Mouse (Mus musculus): ENCODE measurements around the gene Dync1i2. TPM values are rescaled to one million over a fixed set of nuclear protein-coding genes. Genes with fewer than 3 reads are reported as not detected.

Dync1i2 gene
- polyA plus RNA-seq, 1 experiment, result not detected

DNA sequence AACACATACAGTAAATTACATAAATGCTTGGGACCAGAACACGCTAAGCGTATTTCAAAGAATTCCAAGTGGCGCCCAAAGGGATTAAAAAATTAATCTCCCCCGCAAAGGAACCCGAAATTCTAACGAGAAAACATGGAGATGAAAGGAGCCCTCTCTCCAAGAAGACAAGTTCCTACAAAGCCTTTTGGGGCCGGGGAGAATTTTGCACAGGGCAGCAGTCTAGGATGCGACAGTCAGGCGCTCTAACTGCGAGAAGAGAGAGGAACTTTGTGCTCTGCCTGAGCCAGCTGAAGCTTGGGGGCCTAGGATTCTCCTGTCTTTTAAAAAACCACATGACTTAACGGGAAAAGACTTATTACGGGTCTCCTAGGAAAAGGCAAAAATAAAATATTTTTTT lies 84.3 kb downstream of the Dync1i2 start:
- H3K27ac ChIP-seq (ENCODE audit: insufficient read depth, low read depth, low read length), result no peak overlapping the region
- H3K4me1 ChIP-seq (ENCODE audit: control insufficient read depth, insufficient read depth, low read length), result peaks cover 10% of the 10 kb centered on the region
- TF ChIP-seq CTCF (IDR thresholded peaks at IDR 0.05; ENCODE audit: insufficient read depth, low read depth, low read length), result no peak
- TF ChIP-seq POLR2A (IDR thresholded peaks at IDR 0.05; ENCODE audit: insufficient read depth, low read depth, low read length), result no peak
- H3K4me3 ChIP-seq (ENCODE audit: insufficient read depth, low read depth, low read length), result no peak overlapping the region
- 69% methylated on average over 12 of the region's 12 CpGs for WGBS

DNA sequence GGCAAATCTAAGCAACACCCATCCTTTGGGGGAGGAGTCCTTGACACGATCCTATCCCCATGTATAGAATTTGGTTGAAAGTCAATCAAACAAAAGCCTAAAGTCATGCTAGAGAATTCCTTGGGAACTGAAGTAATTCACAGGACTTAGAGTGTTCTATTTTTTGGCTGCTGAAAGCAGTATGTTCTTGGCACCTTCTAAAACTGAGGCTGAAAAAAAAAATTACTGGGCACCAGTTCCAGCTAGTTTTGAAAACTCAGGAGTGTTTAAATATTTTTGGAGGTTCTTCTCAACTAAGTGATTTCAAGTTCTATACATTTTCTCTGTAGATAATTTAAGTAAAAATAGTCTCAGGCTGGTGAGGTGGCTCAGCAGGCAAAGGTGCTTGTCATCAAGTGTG lies 86.0 kb downstream of the Dync1i2 start:
- WGBS, result 61% methylated on average over 1 of the region's 1 CpGs
- Histone ChIP-seq H3K4me3 (ENCODE audit: insufficient read depth, low read depth, low read length) (no peak overlapping the region), H3K4me1 (ENCODE audit: control insufficient read depth, insufficient read depth, low read length) (peaks cover 10% of the 10 kb centered on the region), H3K27ac (ENCODE audit: insufficient read depth, low read depth, low read length) (no peak overlapping the region; the same call in 1 of the 2 replicates)
- TF ChIP-seq POLR2A (IDR thresholded peaks at IDR 0.05; ENCODE audit: insufficient read depth, low read depth, low read length) (no peak), CTCF (IDR thresholded peaks at IDR 0.05; ENCODE audit: insufficient read depth, low read depth, low read length) (no peak)

DNA sequence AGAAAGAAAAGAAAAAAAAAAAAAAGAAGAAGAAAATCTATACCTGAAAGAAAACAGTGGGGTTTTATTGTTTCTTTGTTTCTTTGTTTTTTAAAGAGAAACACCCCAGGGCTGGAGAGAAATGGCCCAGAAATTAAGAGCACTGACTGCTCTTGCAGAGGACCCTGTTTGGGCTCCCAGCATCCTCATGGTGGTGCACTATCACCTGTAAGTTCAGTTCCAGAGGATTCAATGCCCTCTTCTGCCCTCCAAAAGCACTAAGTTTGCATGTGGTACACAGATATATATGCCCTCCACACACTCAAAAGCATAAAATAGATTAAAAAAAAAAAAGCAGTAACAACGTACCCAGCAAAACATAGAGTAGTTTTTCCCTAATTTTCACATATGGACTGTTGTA lies 87.2 kb downstream of the Dync1i2 start:
- Histone ChIP-seq H3K27ac (ENCODE audit: insufficient read depth, low read depth, low read length) (no peak overlapping the region), H3K4me1 (ENCODE audit: control insufficient read depth, insufficient read depth, low read length) (peaks cover 10% of the 10 kb centered on the region), H3K4me3 (ENCODE audit: insufficient read depth, low read depth, low read length) (no peak overlapping the region)
- WGBS, result 92% methylated on average over 1 of the region's 1 CpGs
- TF ChIP-seq CTCF (IDR thresholded peaks at IDR 0.05; ENCODE audit: insufficient read depth, low read depth, low read length) (no peak), POLR2A (IDR thresholded peaks at IDR 0.05; ENCODE audit: insufficient read depth, low read depth, low read length) (no peak)

DNA sequence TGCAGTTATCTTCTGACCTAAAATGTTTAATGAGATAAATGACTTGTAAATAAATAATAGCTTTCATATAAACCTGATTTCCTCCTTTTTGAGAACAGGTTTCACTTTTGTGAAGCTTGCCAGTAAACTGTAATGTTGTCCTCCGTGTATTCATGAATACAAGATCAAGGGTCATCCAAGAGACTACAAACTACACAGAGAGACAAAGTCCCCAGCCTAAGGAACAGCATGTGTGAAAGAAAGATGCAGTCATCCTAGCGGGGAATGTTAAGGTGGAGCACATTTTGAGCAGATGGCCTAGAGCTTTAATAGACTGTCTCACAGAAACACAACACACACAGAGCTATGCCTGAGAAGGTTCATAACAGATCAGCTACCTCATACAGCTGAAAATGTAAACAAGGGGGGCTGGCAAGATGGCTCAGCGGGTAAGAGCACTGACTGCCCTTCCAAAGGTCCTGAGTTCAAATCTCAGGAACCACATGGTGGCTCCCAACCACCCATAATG lies 90.7 kb downstream of the Dync1i2 start:
- 77% methylated on average over 3 of the region's 3 CpGs for WGBS
- TF ChIP-seq POLR2A (IDR thresholded peaks at IDR 0.05; ENCODE audit: insufficient read depth, low read depth, low read length) (no peak), CTCF (IDR thresholded peaks at IDR 0.05; ENCODE audit: insufficient read depth, low read depth, low read length) (no peak)
- Histone ChIP-seq H3K4me3 (ENCODE audit: insufficient read depth, low read depth, low read length) (no peak overlapping the region), H3K4me1 (ENCODE audit: control insufficient read depth, insufficient read depth, low read length) (0 out of 2 replicates have a peak, but pooled peaks cover 4% of the 10 kb centered on the region), H3K27ac (ENCODE audit: insufficient read depth, low read depth, low read length) (no peak overlapping the region)

DNA sequence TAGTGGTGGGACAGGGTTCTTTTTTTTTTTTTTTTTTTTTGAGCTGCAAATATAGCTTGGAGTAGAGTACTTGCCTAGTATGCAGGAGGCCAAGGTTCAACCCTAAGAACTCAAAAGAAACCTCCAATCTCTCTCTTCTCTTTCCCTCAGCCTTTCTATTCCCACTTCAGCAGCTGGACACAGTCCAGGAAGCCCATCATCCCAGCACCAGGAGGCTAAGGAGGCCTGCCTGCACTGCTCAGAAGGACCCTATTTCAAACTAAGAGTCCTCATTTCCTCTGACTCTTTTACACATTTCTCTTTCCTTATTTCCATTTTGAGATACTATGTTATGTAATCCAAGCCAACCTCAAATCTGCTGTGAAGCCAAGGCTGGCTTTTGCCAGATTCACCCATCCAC lies 91.7 kb downstream of the Dync1i2 start:
- Histone ChIP-seq H3K27ac (ENCODE audit: insufficient read depth, low read depth, low read length) (no peak overlapping the region), H3K4me3 (ENCODE audit: insufficient read depth, low read depth, low read length) (no peak overlapping the region), H3K4me1 (ENCODE audit: control insufficient read depth, insufficient read depth, low read length) (0 out of 2 replicates have a peak, but pooled peaks cover 2% of the 10 kb centered on the region)
- TF ChIP-seq CTCF (IDR thresholded peaks at IDR 0.05; ENCODE audit: insufficient read depth, low read depth, low read length) (no peak), POLR2A (IDR thresholded peaks at IDR 0.05; ENCODE audit: insufficient read depth, low read depth, low read length) (no peak)

- H3K4me1 ChIP-seq (ENCODE audit: control insufficient read depth, insufficient read depth, low read length), result 0 out of 2 replicates have a peak, but pooled peaks cover 2% of the 10 kb centered on the region
- H3K27ac ChIP-seq (ENCODE audit: insufficient read depth, low read depth, low read length), result no peak overlapping the region
- no peak overlapping the region for H3K4me3 ChIP-seq (ENCODE audit: insufficient read depth, low read depth, low read length)
- WGBS, result 34% methylated on average over 3 of the region's 3 CpGs
- no peak for TF ChIP-seq POLR2A (IDR thresholded peaks at IDR 0.05; ENCODE audit: insufficient read depth, low read depth, low read length)
- TF ChIP-seq CTCF (IDR thresholded peaks at IDR 0.05; ENCODE audit: insufficient read depth, low read depth, low read length), result no peak
Observed at GRCm38 (mm10) chr2:71304821-71305220, 93.3 kb downstream of the Dync1i2 start.

DNA sequence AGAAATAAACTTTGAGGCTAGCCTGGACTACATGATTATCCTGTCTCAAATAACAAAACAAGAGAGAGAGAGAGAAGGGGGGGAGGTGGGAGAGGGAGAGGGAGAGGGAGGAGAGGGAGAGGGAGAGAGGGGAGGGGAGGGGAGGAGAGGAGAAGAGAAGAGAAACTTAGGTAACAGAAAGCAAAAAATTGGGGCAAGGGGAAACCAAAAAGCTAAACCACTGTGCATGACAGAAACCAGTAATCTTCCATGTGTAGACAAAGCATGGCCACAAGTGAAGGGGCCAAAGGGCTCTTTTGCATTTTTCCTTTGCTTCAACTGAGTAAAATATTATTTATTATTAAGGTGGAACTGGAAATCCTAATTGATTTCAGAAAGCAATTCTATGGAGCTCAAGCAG lies 94.9 kb downstream of the Dync1i2 start:
- no peak for TF ChIP-seq POLR2A (IDR thresholded peaks at IDR 0.05; ENCODE audit: insufficient read depth, low read depth, low read length)
- no peak for TF ChIP-seq CTCF (IDR thresholded peaks at IDR 0.05; ENCODE audit: insufficient read depth, low read depth, low read length)
- Histone ChIP-seq H3K4me1 (ENCODE audit: control insufficient read depth, insufficient read depth, low read length) (0 out of 2 replicates have a peak, but pooled peaks cover 2% of the 10 kb centered on the region), H3K4me3 (ENCODE audit: insufficient read depth, low read depth, low read length) (no peak overlapping the region), H3K27ac (ENCODE audit: insufficient read depth, low read depth, low read length) (no peak overlapping the region)

DNA sequence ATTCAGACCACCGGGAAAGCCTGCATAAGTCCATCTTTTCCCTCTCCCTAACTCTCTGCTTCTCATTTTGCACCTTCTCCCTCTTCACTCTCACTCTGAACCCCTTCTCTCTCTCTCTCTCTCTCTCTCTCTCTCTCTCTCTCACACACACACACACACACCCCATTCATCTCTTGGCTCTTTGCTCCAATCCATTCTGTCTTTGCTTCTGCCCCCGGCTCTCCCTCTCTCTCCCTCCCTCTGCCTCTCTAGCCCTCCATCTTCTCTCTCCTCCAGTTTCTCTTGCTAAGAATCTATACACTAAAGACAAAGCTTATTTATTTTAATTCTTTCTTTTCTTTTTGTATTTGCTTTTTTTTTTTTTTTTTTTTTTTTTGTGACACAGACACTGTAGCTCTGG lies 98.2 kb downstream of the Dync1i2 start:
- 27% methylated on average over 2 of the region's 2 CpGs for WGBS
- TF ChIP-seq POLR2A (IDR thresholded peaks at IDR 0.05; ENCODE audit: insufficient read depth, low read depth, low read length) (no peak), CTCF (IDR thresholded peaks at IDR 0.05; ENCODE audit: insufficient read depth, low read depth, low read length) (no peak)
- Histone ChIP-seq H3K27ac (ENCODE audit: insufficient read depth, low read depth, low read length) (no peak overlapping the region), H3K4me3 (ENCODE audit: insufficient read depth, low read depth, low read length) (no peak overlapping the region), H3K4me1 (ENCODE audit: control insufficient read depth, insufficient read depth, low read length) (0 out of 2 replicates have a peak, but pooled peaks cover 2% of the 10 kb centered on the region)

DNA sequence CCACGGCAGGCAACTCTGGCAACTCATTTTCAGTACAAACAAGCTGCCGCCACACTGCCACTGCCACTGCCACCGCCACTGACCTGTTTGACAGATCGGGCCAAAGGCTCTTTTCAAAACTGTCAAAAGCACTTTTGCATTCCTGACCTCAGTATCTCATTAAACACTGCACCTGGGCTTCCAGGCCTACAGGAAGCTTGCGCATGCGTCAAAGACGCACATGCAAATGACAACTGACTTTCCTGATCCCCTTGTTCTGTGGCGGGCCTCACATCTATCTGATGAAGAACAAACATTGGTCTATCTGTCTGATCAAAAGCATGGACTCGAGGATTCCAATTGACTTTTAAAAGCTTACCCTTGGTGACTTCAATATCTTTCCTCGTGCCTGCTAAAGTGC lies 100.6 kb downstream of the Dync1i2 start:
- Histone ChIP-seq H3K4me1 (ENCODE audit: control insufficient read depth, insufficient read depth, low read length) (no peaks in the 10 kb centered on the region), H3K27ac (ENCODE audit: insufficient read depth, low read depth, low read length) (no peak overlapping the region), H3K4me3 (ENCODE audit: insufficient read depth, low read depth, low read length) (no peak overlapping the region)
- no peak for TF ChIP-seq POLR2A (IDR thresholded peaks at IDR 0.05; ENCODE audit: insufficient read depth, low read depth, low read length)
- no peak for TF ChIP-seq CTCF (IDR thresholded peaks at IDR 0.05; ENCODE audit: insufficient read depth, low read depth, low read length)
- WGBS, result 80% methylated on average over 10 of the region's 10 CpGs

Other genes starting within 250 kb of the Dync1i2 start
- gene Dcaf17, start 156.4 kb upstream of the Dync1i2 start, polyA plus RNA-seq (2012; ENCODE audit: insufficient read depth, insufficient read length, low replicate concordance, missing spikeins), result not detected in 2 replicates
- gene Mettl8, start 156.1 kb upstream of the Dync1i2 start, polyA plus RNA-seq (2012; ENCODE audit: insufficient read depth, insufficient read length, low replicate concordance, missing spikeins), result not detected in 2 replicates
- not detected in 2 replicates for gene Cybrd1, start 93.8 kb upstream of the Dync1i2 start, polyA plus RNA-seq (2012; ENCODE audit: insufficient read depth, insufficient read length, low replicate concordance, missing spikeins)
- not detected in 2 replicates for gene Slc25a12, start 156.0 kb downstream of the Dync1i2 start, polyA plus RNA-seq (2012; ENCODE audit: insufficient read depth, insufficient read length, low replicate concordance, missing spikeins)
- not detected in 2 replicates for gene Hat1, start 177.3 kb downstream of the Dync1i2 start, polyA plus RNA-seq (2012; ENCODE audit: insufficient read depth, insufficient read length, low replicate concordance, missing spikeins)
- gene Metap1d, start 241.6 kb downstream of the Dync1i2 start, polyA plus RNA-seq (2012; ENCODE audit: insufficient read depth, insufficient read length, low replicate concordance, missing spikeins), result not detected in 2 replicates